Comparison of ENCODE assay signal across 11 mouse cellular contexts in genomic region chrX:114041281-114041680, GRCm38 (mm10).
DNase-seq lines count a peak whose midpoint lies in the region; TF ChIP-seq lines count a peak whose summit lies in the region.
"Had no signal": no experiment of that assay in that cellular context is flagged by ENCODE, and none has a peak within 500 bp of the region (broad histone marks: within the 10 kb centered on the region; RNA-seq: fewer than 3 reads in every experiment).

No protein-coding gene starts in this region.

- no peak overlapping the region for H3K4me3 ChIP-seq in heart, adult 2 months
- H3K4me3 ChIP-seq in heart, embryonic 10.5 days: no peak overlapping the region
- H3K4me3 ChIP-seq: megakaryocyte, embryonic 14.5 days had no signal

- H3K4me1 ChIP-seq in heart, adult 2 months (ENCODE audit: control insufficient read depth, insufficient read depth, low read length): no peaks in the 10 kb centered on the region
- H3K4me1 ChIP-seq in heart, embryonic 10.5 days: no peaks in the 10 kb centered on the region
- H3K4me1 ChIP-seq: megakaryocyte, embryonic 14.5 days had no signal

- no peak overlapping the region for H3K9ac ChIP-seq in heart, adult 2 months (ENCODE audit: low read depth, low read length)

- peak; percentile 33 for TF ChIP-seq CTCF in heart, adult 2 months (IDR thresholded peaks at IDR 0.05)

- no peaks in the 10 kb centered on the region for H3K79me2 ChIP-seq in heart, adult 2 months (replicated peaks; ENCODE audit: control insufficient read depth, insufficient read depth, low read length)

- 18% methylated on average over 1 of the region's 1 CpGs for WGBS in heart, adult 2 months
- 37% methylated on average over 1 of the region's 1 CpGs for WGBS in heart, embryonic 10.5 days

- no peak overlapping the region for H3K27ac ChIP-seq in heart, adult 2 months
- H3K27ac ChIP-seq in heart, embryonic 10.5 days: no peak overlapping the region

- no peaks in the 10 kb centered on the region for H3K9me3 ChIP-seq in heart, embryonic 10.5 days
- H3K9me3 ChIP-seq: megakaryocyte, embryonic 14.5 days had no signal

- no peak for TF ChIP-seq EP300 in heart, adult 2 months (IDR thresholded peaks at IDR 0.05; ENCODE audit: insufficient read depth, low read depth, low read length)

- no peak for DNase-seq in heart, adult 2 months
- DNase-seq in heart, embryonic 10.5 days (ENCODE audit: low spot score): no peak
- DNase-seq in lung, postnatal 14 days: peak; percentile 1
- no peak for DNase-seq in lung, postnatal 25 days (ENCODE audit: low spot score)
- DNase-seq in Muller cell, postnatal 12 days (ENCODE audit: inconsistent ontology term): peak; percentile 0
- peak; percentile 59 for DNase-seq in splenic B cell, adult 2 months (ENCODE audit: low read depth, low spot score)
- no peak for DNase-seq in adrenal gland, postnatal 25 days
- DNase-seq in frontal cortex, postnatal 36 days (ENCODE audit: low spot score in 2 of 2): no peak
- DNase-seq: gastrocnemius, postnatal 36 days; liver had no signal

- intact Hi-C loops in heart, adult 2 months (cut with DNase I): no loop called here

- no peaks in the 10 kb centered on the region for H3K27me3 ChIP-seq in heart, adult 2 months (ENCODE audit: control insufficient read depth, insufficient read depth, low read length)
- H3K27me3 ChIP-seq in heart, embryonic 10.5 days (ENCODE audit: insufficient read depth, poor library complexity, severe bottlenecking): no peaks in the 10 kb centered on the region
- no peaks in the 10 kb centered on the region for H3K27me3 ChIP-seq in splenic B cell, adult 2 months (ENCODE audit: control insufficient read depth, insufficient read depth, low read length, poor library complexity, severe bottlenecking)
- H3K27me3 ChIP-seq: megakaryocyte, embryonic 14.5 days had no signal

- TF ChIP-seq POLR2A in heart, adult 2 months (IDR thresholded peaks at IDR 0.05; ENCODE audit: insufficient read depth, low read depth, low read length): no peak

- H3K36me3 ChIP-seq in heart, adult 2 months (ENCODE audit: control insufficient read depth, insufficient read depth, low read length): no peaks in the 10 kb centered on the region
- no peaks in the 10 kb centered on the region for H3K36me3 ChIP-seq in heart, embryonic 10.5 days
- no peaks in the 10 kb centered on the region for H3K36me3 ChIP-seq in splenic B cell, adult 2 months (ENCODE audit: control insufficient read depth, insufficient read depth, low read length, poor library complexity, severe bottlenecking)

Comparison
In these comparisons a context has a peak if more than half of its experiments do, and no peak if none do; other contexts are left out.
1. DNase-seq: peak in lung, postnatal 14 days (single experiment), Muller cell, postnatal 12 days (single experiment) and splenic B cell, adult 2 months (single experiment); none in heart, adult 2 months (0 of 2), heart, embryonic 10.5 days (single experiment), lung, postnatal 25 days (single experiment), adrenal gland, postnatal 25 days (single experiment) and frontal cortex, postnatal 36 days (0 of 2).